Mouse (Mus musculus) skeletal muscle tissue, postnatal 0 days (tissue): Measurements from ENCODE around the gene Txlng. TPM values are rescaled to one million over a fixed set of nuclear protein-coding genes. Genes with fewer than 3 reads are reported as not detected.
A peak's percentile ranks its signal among the peaks of the same experiment; 100 is the strongest.

Experiments used
- microRNA counts: library from miRNA; unstranded; fragments of <30 nt; microRNA quantifications from one replicate; lab custom pipeline; 2015
- microRNA-seq, 2 experiments: library from miRNA; unstranded; fragments of <30 nt; microRNA quantifications; one replicate each; pipeline ENCODE4; 2016
- polyA plus RNA-seq: library from polyadenylated mRNA; unstranded; fragments of >200 nt; fragmentation: Nextera tagmentation; extraction: Ambion mirVana; gene quantifications from 2 replicates; pipeline ENCODE4 v1.2.1, GENCODE M21; 2015

Gene Txlng
- 8.2 and 10.2 TPM in 2 replicates for polyA plus RNA-seq

DNA sequence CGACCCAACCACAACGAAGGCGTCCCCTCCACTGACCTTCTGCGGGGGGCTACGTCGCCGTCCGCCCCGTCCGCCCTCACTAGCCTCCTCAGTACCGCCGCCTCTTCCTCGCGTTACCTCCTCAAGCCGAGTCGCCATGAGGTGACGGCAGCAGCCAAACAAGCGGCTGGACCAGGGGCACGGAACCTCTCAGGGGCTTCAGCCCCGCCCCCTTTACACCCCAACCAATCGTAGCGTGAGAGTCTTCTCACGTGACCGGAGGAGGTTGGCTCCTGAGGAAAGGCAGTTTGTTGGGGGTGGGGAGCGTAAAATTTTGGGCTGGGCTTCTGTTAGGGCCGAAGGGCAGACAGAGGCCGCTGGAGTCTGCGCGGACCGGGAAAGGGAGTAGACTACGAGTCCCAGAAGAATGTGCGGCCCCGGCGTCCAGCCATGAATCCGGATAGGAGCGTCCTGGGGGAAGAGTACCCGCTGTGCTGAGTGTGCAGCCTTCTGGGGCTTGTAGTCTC, at the start of gene Txlng:
Gene Txlng, minus strand, starts transcription at position 252 of the 506 bp plus-strand sequence.

DNA sequence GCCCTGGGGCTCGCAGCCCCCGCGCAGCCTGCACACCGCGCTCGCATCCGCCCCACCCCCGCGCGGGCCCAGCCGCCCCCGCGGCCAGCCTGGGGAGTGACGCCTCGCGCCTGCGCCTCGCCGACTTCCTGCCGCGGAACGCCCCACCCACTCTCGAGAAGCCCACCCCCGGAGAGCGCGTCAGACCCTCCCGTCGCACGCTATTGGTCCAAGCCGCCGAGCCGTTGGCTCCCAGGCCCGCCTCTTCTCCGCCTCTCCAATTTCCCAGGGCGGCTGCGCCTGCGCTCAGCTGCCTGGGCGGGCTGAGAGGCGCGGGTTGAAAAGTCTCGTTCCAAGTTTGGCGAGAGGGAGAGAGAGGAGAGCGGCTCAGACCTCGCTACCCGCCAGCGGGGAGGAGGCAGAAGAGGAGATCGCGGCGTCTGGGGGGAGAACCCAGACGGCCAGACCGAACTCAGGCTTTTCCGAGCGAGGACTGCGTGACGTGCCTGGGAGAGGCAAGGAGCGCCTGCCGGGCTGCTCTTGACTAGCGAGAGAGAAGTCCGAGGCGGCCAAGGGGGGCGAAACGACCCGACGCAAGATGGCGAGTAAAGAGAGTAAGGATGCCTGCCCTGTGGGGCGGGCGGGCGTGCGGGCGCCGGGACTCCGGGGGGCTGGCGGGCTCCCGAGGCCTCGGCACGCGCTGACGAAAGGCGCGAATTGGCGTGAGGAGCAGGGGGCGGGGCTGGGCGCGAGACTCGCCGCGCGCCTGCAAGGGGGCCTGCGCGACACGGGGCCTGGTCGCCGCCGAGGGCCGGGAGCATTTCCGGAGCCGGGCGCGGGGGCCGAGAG, 68.9 kb downstream of the Txlng start, which contains the start of gene Rbbp7:
Gene Rbbp7, plus strand, starts transcription at position 288 of the 828 bp plus-strand sequence.

MicroRNAs encoded within 50 kb of the gene (microRNA counts, 519-probe panel; counts per million panel counts)
- 296 counts per million, percentile 58 among the panel's probes with 10 or more counts for microRNA mmu-miR-3473 (lab: Ali Mortazavi, UCI)

Small RNAs within 50 kb of the gene (microRNA-seq; reads per million reads assigned to microRNA genes)
- 0 reads per million in 2 experiments for gene Mir3473a

Other genes with a start within 250 kb of the Txlng start
- gene Reps2, start 185.8 kb downstream of the Txlng start, polyA plus RNA-seq = 0.83 and 1.2 TPM in 2 replicates
- gene Rbbp7, start 69.1 kb downstream of the Txlng start, polyA plus RNA-seq = 271 and 281 TPM in 2 replicates
- gene Syap1, start 59.0 kb upstream of the Txlng start, polyA plus RNA-seq = 38.3 and 49.5 TPM in 2 replicates
- gene Ctps2, start 71.8 kb upstream of the Txlng start, polyA plus RNA-seq = 25.2 and 37.7 TPM in 2 replicates
- 0.93 TPM in 1 of 2 replicates, not detected in the other for gene S100g, start 135.1 kb upstream of the Txlng start, polyA plus RNA-seq